Mouse (Mus musculus) CH12.LX (cell line): ENCODE results near the gene Gjd2.

Experiments
- BHLHE40 ChIP-seq: IDR thresholded peaks from 2 replicates; pipeline ENCODE4 v1.6.1; 2011; ENCODE audit warnings: mild to moderate bottlenecking, low read depth, low read length, improper control_type of control experiment
- CHD2 ChIP-seq: IDR thresholded peaks from 2 replicates; pipeline ENCODE4 v1.6.1; 2011; ENCODE audit warnings: low read length, improper control_type of control experiment
- CTCF ChIP-seq, 2 experiments: IDR thresholded peaks in 1 of 2; conservative IDR thresholded peaks in 1 of 2; 2 replicates each; pipeline ENCODE4 v1.5.1; 2011 to 2012; ENCODE audit warnings: low read depth in 2 of 2, low read length in 2 of 2, improper control_type of control experiment in 1 of 2, inconsistent platforms in 1 of 2, mild to moderate bottlenecking in 1 of 2, moderate library complexity in 1 of 2
- E2F4 ChIP-seq: IDR thresholded peaks from 2 replicates; pipeline ENCODE4 v1.6.1; 2011; ENCODE audit warnings: low read depth, low read length, improper control_type of control experiment; ENCODE audit not compliant: insufficient replicate concordance
- EP300 ChIP-seq: IDR thresholded peaks from 2 replicates; pipeline ENCODE4 v1.6.1; 2011; ENCODE audit warnings: low read length, improper control_type of control experiment
- HCFC1 ChIP-seq: IDR thresholded peaks from 2 replicates; pipeline ENCODE4 v1.6.1; 2012; ENCODE audit warnings: low read depth, mild to moderate bottlenecking, inconsistent platforms, low read length, improper control_type of control experiment
- MAZ ChIP-seq: IDR thresholded peaks from 2 replicates; pipeline ENCODE4 v1.6.1; 2012; ENCODE audit warnings: low read depth, mild to moderate bottlenecking, inconsistent platforms, low read length, improper control_type of control experiment, moderate library complexity
- POLR2A ChIP-seq: IDR thresholded peaks from 2 replicates; pipeline ENCODE4 v1.6.1; 2011; ENCODE audit warnings: low read depth, mild to moderate bottlenecking, improper control_type of control experiment, low read length
- SMC3 ChIP-seq: IDR thresholded peaks from 2 replicates; pipeline ENCODE4 v1.6.1; 2011; ENCODE audit warnings: low read depth, low read length, improper control_type of control experiment
- ZC3H11A ChIP-seq: IDR thresholded peaks from 2 replicates; pipeline ENCODE4 v1.6.1; 2012; ENCODE audit warnings: low read depth, mild to moderate bottlenecking, inconsistent platforms, low read length, improper control_type of control experiment
- ZNF384 ChIP-seq: IDR thresholded peaks from 2 replicates; pipeline ENCODE4 v1.6.1; 2012; ENCODE audit warnings: low read depth, low read length, improper control_type of control experiment, inconsistent platforms

GRCm38 (mm10) chr2:114060071-114060591, 46.7 kb upstream of the Gjd2 start:
- TF ChIP-seq POLR2A (no peak), CTCF (conservative IDR thresholded peaks at IDR 0.05 in 1 of 2, IDR thresholded peaks at IDR 0.05 in 1 of 2; ENCODE audit: low read depth in 2 of 2, low read length in 2 of 2) (no peak), SMC3 (no peak), EP300 (no peak), HCFC1 (no peak), ZC3H11A (no peak), E2F4 (no peak), MAZ (no peak), CHD2 (no peak), ZNF384 (no peak), BHLHE40 (no peak)
